Mouse (Mus musculus) neural tube, embryonic 10.5 days (tissue): ENCODE measurements around the gene Ddi2.

Experiments used
- DNase-seq: peaks from one replicate; pipeline ENCODE4 v3.0.0-alpha.2; 2017; ENCODE audit warnings: low spot score; ENCODE audit errors: extremely low spot score

Ddi2 gene

DNA sequence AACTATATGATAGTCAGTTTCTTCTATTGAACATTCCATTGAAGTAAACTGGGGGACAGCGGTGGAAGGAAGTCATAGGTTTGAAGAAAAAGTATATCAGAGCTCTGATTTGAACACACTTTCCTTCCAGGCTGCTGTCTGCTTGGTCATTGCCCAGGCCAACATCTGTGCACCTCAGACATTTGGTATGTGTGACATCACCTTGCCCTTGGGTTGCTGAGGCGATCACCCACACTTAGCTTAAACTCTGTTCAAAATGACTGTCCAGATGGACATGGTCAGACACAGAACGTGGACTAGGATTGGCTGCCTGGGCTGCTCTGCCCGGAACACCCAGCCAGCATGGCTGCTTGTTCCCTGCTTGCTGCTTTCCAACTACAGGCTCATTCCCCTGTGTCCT, 19.2 kb upstream of the Ddi2 start:
- DNase-seq = no peak

GRCm38 (mm10) chr4:141741856-141742255, 18.6 kb upstream of the Ddi2 start:
- no peak for DNase-seq

DNA sequence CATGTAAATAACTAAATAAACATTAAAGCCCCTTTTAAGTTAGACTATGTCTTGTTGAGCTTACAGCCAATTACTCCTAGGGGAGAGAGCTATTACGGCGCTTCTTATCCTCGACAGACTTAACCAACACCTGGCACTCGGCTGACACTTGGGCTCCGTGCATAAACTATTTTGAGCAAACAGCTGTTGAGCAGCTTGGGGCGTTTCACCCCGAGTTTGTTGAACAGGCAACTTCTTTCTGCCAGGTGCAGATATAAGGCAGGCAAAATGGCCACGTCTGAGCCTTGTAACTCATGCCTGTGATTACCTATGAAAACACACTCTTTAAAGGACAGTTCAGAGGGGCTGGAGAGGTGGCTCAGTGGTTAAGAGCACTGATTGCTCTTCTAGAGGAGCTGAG, 14.8 kb upstream of the Ddi2 start:
- DNase-seq = no peak

- no peak for DNase-seq
These were observed 13.6 kb upstream of the Ddi2 start for GRCm38 (mm10) chr4:141736856-141737255.

GRCm38 (mm10) chr4:141735206-141735560, 12.0 kb upstream of the Ddi2 start:
- no peak for DNase-seq

- peak; percentile 90 for DNase-seq
These were observed 11.4 kb upstream of the Ddi2 start for GRCm38 (mm10) chr4:141734446-141735205.

GRCm38 (mm10) chr4:141731766-141732165, 8.5 kb upstream of the Ddi2 start:
- DNase-seq = no peak

DNA sequence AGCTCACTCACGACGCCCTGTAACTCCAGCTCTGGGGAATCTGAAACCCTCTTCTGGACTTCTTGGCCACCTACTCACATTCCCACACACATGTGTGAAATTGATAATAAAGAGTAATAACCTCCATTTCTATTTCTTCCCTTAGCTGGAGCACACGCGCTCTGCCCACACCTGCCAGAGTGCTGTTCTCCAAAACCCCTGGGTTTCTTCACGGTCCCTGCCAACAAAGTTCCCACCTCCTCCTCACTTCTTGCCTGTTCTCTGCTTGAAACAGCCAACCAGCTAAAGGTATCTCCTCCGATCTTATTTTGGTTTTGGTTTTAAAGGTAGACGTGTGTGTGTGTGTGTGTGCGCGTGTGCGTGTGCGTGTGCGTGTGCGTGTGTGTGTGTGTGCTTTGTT, 7.2 kb upstream of the Ddi2 start:
- no peak for DNase-seq

GRCm38 (mm10) chr4:141729266-141729665, 6.0 kb upstream of the Ddi2 start:
- no peak for DNase-seq

- no peak for DNase-seq
These were observed 2.5 kb upstream of the Ddi2 start for GRCm38 (mm10) chr4:141725738-141726137.

DNA sequence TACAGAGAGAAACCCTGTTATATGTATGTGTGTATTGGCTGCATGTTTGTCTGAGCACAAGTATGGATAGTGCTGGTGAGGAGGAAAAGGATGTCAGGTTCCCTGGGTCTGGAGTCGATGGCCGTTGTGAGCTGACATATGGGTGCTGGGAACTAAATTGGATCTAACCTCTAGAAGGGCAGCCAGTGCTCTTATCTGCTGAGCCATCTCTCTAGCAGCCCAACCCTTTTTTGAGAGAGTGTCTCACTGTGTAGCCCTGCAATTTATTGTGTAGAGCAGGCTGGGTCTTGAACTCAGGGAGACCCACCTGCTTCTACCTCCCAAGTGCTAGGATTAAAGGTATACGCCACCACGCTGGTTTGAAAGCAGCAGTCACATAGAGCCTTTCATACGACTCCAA, 2.1 kb upstream of the Ddi2 start:
- DNase-seq = no peak

- DNase-seq = no peak
These were observed 1.4 kb upstream of the Ddi2 start for GRCm38 (mm10) chr4:141724594-141724993.

GRCm38 (mm10) chr4:141723673-141724068, 452 bp upstream of the Ddi2 start:
- no peak for DNase-seq

- no peak for DNase-seq
These were observed 1.3 kb downstream of the Ddi2 start for GRCm38 (mm10) chr4:141721961-141722360.

DNA sequence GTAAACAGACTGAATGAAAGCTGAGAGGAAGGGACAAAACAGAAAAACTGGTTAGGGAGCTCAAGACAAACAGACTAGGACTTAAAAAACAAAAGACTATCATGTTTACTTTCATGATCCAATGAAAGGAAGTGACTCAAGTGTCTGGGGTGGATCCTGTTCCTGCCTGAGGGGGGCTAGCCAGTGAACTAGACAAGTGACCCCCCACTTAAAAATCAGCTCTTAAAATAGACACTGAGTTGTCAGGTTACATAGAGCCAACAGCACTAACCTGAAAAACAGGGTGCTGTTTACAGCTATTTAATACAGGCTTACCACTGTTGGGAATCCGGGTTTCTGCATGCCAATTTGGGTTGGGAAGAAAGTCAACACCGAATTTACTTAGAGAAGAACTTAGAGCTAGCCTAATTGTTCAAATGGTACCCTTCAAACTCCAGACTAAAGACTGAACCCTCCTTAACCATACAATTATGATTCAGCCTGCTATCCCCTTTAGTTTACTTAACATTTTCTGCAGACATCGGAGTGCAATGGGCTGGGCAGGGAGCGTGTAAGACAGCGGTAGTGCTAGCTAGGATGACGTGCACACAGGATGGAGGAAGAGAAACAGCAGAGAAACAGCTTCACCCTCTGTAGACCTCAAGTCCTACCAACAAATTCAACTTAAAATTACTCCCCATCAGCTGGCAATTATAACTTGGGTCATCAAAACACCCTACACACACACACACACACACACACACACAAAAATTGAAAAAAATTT, 2.3 kb downstream of the Ddi2 start:
- no peak for DNase-seq

DNA sequence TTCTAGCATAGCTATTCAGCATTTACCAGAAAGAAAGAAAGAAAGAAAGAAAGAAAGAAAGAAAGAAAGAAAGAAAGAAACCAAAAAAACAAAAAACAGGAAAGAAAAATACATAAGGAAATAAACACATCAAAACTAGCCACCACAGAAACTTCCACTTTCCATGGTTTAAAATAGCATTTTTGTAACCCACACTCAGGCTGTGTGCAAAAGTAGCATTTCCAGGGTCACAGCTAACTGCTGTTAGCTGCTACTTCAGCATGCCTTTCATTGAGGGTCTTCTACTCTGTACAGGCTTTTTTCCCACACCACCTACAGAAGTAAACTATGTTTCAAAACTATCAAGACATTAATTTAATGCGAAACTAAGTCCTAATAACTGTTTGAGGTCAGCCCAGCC, 3.9 kb downstream of the Ddi2 start:
- no peak for DNase-seq

GRCm38 (mm10) chr4:141717633-141718032, 5.6 kb downstream of the Ddi2 start:
- DNase-seq = no peak

DNA sequence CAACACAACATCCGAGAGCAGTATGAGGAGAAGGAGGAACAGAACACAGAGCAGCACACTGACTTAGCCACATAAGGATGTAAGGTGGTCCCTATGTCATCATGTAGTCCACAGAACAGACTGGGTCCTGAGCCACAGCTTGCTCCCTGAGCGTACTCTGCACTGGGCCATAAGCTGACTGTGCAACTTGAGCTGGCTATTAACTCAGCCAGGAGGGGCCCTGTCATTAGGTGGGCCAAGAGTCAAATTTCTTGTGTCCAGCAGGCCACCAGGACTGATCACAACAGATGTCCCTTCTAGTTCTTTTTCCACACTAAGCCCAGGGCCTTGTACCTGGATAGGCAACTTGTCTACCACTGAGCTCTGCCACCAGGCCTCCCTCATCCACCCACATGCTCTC, 8.2 kb downstream of the Ddi2 start:
- DNase-seq = peak; percentile 21

DNA sequence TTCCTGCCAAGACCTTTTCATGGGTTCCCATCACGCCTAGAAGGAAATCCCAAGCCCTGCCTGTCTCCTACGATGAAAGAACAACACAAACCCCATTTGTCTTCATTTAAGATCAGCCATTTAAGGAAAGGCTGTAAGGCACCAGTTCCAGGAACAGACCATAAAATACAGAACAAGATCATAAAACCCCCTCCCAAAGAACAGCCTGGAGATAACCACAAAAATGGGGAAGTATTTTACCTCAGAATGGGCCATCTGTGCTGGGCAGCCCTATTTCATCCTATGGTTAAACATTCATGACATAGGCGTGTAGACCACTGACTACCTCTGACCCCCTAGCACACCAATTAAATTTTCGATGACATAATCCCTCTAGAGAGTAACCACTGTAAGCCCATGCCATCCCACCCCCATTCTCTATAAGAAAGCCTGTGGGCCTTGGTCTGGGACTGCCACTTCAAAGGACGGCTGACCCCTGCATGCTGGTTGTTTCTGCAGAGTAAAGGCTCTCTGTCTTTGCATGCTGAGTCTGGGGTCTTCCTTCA, 9.5 kb downstream of the Ddi2 start:
- no peak for DNase-seq

GRCm38 (mm10) chr4:141711250-141711649, 12.0 kb downstream of the Ddi2 start:
- DNase-seq = no peak

- no peak for DNase-seq
These were observed 14.2 kb downstream of the Ddi2 start for GRCm38 (mm10) chr4:141708971-141709370.

GRCm38 (mm10) chr4:141708005-141708404, 15.2 kb downstream of the Ddi2 start:
- no peak for DNase-seq

GRCm38 (mm10) chr4:141705331-141705730, 17.9 kb downstream of the Ddi2 start:
- no peak for DNase-seq
